Mouse (Mus musculus) cerebellum, adult 2 months (tissue): ENCODE results near the gene Mapkapk3.

Experiments
- CTCF ChIP-seq: fragments of 200-500 bp; IDR thresholded peaks from 2 replicates; pipeline ENCODE4 v1.5.1; 2011; ENCODE audit warnings: low read depth, mild to moderate bottlenecking, control low read depth, low read length, moderate library complexity, borderline replicate concordance; ENCODE audit not compliant: insufficient read depth
- POLR2A ChIP-seq: fragments of 200-500 bp; IDR thresholded peaks from 2 replicates; pipeline ENCODE4 v1.6.1; 2011; ENCODE audit warnings: low read length, control low read depth, borderline replicate concordance; ENCODE audit not compliant: insufficient read depth

DNA sequence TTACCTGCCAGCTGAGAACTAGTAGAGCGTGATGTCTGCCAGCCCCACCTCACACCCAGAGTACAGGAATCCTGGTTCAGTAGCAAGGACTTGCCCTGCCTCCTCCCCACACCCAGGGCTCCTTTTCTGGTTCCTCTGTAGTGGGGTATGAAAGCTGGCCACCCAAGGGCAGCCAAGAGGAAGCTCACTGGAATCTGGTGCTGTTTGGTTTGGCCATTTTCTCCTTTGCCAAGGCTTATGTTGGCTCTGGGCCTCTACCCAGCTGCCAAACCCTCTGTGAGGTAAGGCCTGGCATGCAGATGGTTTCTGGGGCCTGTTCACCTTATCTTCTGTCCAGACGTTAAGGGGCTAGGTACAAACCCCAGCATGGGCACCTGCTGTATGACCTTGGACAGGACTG, 26.1 kb upstream of the Mapkapk3 start:
- TF ChIP-seq CTCF: no peak
- TF ChIP-seq POLR2A: no peak
